Mouse (Mus musculus): Measurements from ENCODE around the gene Epb41l4b. TPM values are rescaled to one million over a fixed set of nuclear protein-coding genes. Genes with fewer than 3 reads are reported as not detected.

Gene Epb41l4b
- polyA plus RNA-seq, 2 experiments: 5.3 to 12.2 TPM

DNA sequence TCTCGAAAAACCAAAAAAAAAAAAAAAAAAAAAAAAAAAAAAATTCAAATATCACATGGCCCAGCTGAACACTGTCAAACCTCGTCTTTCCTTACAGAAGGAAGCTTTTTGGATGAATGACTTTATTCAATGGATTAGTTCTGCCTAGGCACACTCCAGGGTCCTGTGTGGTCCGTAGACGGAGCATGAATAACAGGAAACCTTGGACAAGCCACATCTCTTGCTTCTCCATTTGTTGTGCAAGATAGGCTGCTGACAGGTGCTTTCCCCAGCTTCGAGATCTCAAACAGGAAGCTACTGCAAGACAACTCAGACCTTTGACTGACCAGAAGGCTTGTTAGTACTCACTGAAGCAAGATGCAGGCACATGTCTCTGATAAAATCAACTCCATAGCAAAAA, 39.4 kb downstream of the Epb41l4b start:
- WGBS: 87% methylated on average over 5 of the region's 5 CpGs
- no peak for TF ChIP-seq POLR2A (IDR thresholded peaks at IDR 0.05; ENCODE audit: borderline replicate concordance, extremely low read depth, insufficient read depth, insufficient read length)
- ATAC-seq (ENCODE audit: low FRiP score, low read depth) (no peak), DNase-seq (ENCODE audit: low spot score) (no peak)
- Histone ChIP-seq H3K4me3 (replicated peaks; ENCODE audit: low read length) (no peak overlapping the region), H3K4me2 (replicated peaks; ENCODE audit: low read depth, low read length, severe bottlenecking) (no peak overlapping the region), H3K27ac (replicated peaks; ENCODE audit: low read depth, low read length) (no peak overlapping the region), H3K4me1 (ENCODE audit: control insufficient read depth, insufficient read depth, low read length) (no peaks in the 10 kb centered on the region), H3K9ac (ENCODE audit: low read depth, low read length, severe bottlenecking) (no peak overlapping the region), H3K9me3 (ENCODE audit: control insufficient read depth, low read length) (no peaks in the 10 kb centered on the region), H3K36me3 (ENCODE audit: control insufficient read depth, insufficient read depth, low read length) (no peaks in the 10 kb centered on the region), H3K27me3 (ENCODE audit: control insufficient read depth, insufficient read depth, low read length) (no peaks in the 10 kb centered on the region)

DNA sequence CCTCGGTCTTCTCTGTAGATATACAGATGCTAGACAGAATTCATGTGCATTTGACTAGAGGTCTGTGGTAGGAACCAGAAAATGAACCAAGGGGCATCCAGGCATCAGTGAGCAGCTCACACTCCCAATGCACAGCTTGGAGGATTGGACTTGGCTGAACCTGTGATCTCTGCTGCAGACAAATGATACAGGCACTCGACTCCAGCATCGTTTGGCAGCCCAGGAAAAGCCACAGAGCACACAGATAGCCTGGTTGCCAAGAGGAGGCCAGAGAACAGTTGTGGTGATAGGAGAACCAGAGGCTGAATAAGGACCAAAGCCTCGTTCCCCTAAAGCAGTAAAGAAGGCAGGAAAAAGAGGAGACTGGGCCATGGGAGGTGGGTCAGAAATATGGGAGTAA, 42.1 kb downstream of the Epb41l4b start:
- Histone ChIP-seq H3K9ac (ENCODE audit: low read depth, low read length, severe bottlenecking) (no peak overlapping the region), H3K27me3 (ENCODE audit: control insufficient read depth, insufficient read depth, low read length) (no peaks in the 10 kb centered on the region), H3K36me3 (ENCODE audit: control insufficient read depth, insufficient read depth, low read length) (no peaks in the 10 kb centered on the region), H3K4me1 (ENCODE audit: control insufficient read depth, insufficient read depth, low read length) (no peaks in the 10 kb centered on the region), H3K9me3 (ENCODE audit: control insufficient read depth, low read length) (no peaks in the 10 kb centered on the region), H3K27ac (replicated peaks; ENCODE audit: low read depth, low read length) (no peak overlapping the region), H3K4me3 (replicated peaks; ENCODE audit: low read length) (no peak overlapping the region), H3K4me2 (replicated peaks; ENCODE audit: low read depth, low read length, severe bottlenecking) (no peak overlapping the region)
- TF ChIP-seq POLR2A (IDR thresholded peaks at IDR 0.05; ENCODE audit: borderline replicate concordance, extremely low read depth, insufficient read depth, insufficient read length): no peak
- no peak for ATAC-seq (ENCODE audit: low FRiP score, low read depth)
- DNase-seq (ENCODE audit: low spot score): no peak
- 81% methylated on average over 4 of the region's 4 CpGs for WGBS

DNA sequence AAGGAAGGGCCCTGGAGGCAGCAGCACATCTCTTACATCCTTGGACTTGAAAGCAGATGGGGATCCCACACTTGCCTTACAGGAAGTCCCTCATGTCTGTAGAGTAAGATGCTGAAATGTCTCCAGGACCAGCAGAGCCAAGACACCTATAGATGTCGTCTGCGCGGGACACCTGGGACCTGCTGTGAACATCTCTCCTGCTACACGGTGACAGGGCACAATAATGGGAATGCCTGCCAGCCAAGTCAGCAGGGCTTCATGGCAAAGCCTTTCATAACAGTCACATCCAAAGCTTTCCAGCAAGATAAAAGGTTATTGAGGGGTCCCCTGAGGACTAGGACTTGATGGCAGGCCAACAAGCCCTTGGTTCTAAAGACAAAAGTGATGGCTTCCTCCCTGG, 45.8 kb downstream of the Epb41l4b start:
- H3K4me2 ChIP-seq (replicated peaks; ENCODE audit: low read depth, low read length, severe bottlenecking): no peak overlapping the region
- 97% methylated on average over 4 of the region's 4 CpGs for WGBS
- H3K4me3 ChIP-seq (replicated peaks; ENCODE audit: low read length): no peak overlapping the region
- no peak overlapping the region for H3K9ac ChIP-seq (ENCODE audit: low read depth, low read length, severe bottlenecking)
- no peaks in the 10 kb centered on the region for H3K36me3 ChIP-seq (ENCODE audit: control insufficient read depth, insufficient read depth, low read length)
- no peak overlapping the region for H3K27ac ChIP-seq (replicated peaks; ENCODE audit: low read depth, low read length)
- no peaks in the 10 kb centered on the region for H3K9me3 ChIP-seq (ENCODE audit: control insufficient read depth, low read length)
- no peaks in the 10 kb centered on the region for H3K27me3 ChIP-seq (ENCODE audit: control insufficient read depth, insufficient read depth, low read length)
- ATAC-seq (ENCODE audit: low FRiP score, low read depth) (no peak), DNase-seq (ENCODE audit: low spot score) (no peak)
- no peak for TF ChIP-seq POLR2A (IDR thresholded peaks at IDR 0.05; ENCODE audit: borderline replicate concordance, extremely low read depth, insufficient read depth, insufficient read length)
- no peaks in the 10 kb centered on the region; the same call in 1 of the 2 replicates for H3K4me1 ChIP-seq (ENCODE audit: control insufficient read depth, insufficient read depth, low read length)

DNA sequence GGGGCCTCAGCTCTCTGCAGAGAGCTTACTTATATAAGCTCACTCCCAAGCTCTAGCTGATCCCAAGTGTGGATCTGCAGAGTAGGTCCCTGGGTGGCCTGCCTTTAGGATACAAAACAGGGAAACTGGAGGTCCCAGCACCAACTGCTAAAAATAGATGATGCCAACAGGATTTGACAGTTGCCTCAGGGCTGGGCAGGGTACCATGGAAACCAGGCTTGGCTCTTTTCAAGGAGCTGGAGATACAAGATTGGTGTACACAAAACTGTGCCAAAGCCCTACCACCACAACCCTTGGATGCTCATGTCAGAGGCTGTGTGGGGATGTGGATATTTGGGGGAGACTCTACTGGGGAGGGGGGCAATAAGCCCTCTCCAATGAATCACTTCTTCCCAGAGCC, 47.7 kb downstream of the Epb41l4b start:
- H3K4me1 ChIP-seq (ENCODE audit: control insufficient read depth, insufficient read depth, low read length): no peaks in the 10 kb centered on the region; the same call in 1 of the 2 replicates
- TF ChIP-seq POLR2A (IDR thresholded peaks at IDR 0.05; ENCODE audit: borderline replicate concordance, extremely low read depth, insufficient read depth, insufficient read length): no peak
- no peaks in the 10 kb centered on the region for H3K27me3 ChIP-seq (ENCODE audit: control insufficient read depth, insufficient read depth, low read length)
- no peak for ATAC-seq (ENCODE audit: low FRiP score, low read depth)
- H3K36me3 ChIP-seq (ENCODE audit: control insufficient read depth, insufficient read depth, low read length): no peaks in the 10 kb centered on the region
- no peak overlapping the region for H3K9ac ChIP-seq (ENCODE audit: low read depth, low read length, severe bottlenecking)
- H3K4me2 ChIP-seq (replicated peaks; ENCODE audit: low read depth, low read length, severe bottlenecking): no peak overlapping the region
- no peak for DNase-seq (ENCODE audit: low spot score)
- no peak overlapping the region for H3K4me3 ChIP-seq (replicated peaks; ENCODE audit: low read length)
- H3K9me3 ChIP-seq (ENCODE audit: control insufficient read depth, low read length): no peaks in the 10 kb centered on the region
- H3K27ac ChIP-seq (replicated peaks; ENCODE audit: low read depth, low read length): no peak overlapping the region

DNA sequence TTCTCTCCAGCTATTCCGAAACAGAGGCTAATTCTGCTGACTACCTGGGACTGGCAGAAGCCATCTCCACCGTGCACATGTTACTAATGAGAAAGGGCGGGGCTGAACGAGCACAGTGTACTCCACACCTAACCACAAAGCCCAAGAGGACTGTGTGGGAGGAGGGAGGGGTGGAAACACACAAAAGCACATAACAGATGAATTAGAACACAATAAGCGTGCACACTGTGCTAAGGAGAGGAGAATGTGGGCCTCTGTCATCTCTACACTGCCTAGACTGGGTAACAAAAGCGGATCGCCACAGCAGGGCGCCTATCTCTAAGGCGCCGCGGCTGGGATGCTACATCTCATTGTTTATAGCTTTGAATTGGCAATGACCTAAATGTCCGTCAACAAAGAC, 51.9 kb downstream of the Epb41l4b start:
- Histone ChIP-seq H3K4me1 (ENCODE audit: control insufficient read depth, insufficient read depth, low read length) (peaks cover 3% of the 10 kb centered on the region; the same call in 1 of the 2 replicates), H3K9ac (ENCODE audit: low read depth, low read length, severe bottlenecking) (no peak overlapping the region), H3K9me3 (ENCODE audit: control insufficient read depth, low read length) (no peaks in the 10 kb centered on the region), H3K4me3 (replicated peaks; ENCODE audit: low read length) (no peak overlapping the region), H3K27me3 (ENCODE audit: control insufficient read depth, insufficient read depth, low read length) (no peaks in the 10 kb centered on the region), H3K4me2 (replicated peaks; ENCODE audit: low read depth, low read length, severe bottlenecking) (no peak overlapping the region), H3K36me3 (ENCODE audit: control insufficient read depth, insufficient read depth, low read length) (no peaks in the 10 kb centered on the region), H3K27ac (replicated peaks; ENCODE audit: low read depth, low read length) (no peak overlapping the region)
- ATAC-seq (ENCODE audit: low FRiP score, low read depth) (no peak), DNase-seq (ENCODE audit: low spot score) (no peak)
- 66% methylated on average over 12 of the region's 12 CpGs for WGBS
- TF ChIP-seq POLR2A (IDR thresholded peaks at IDR 0.05; ENCODE audit: borderline replicate concordance, extremely low read depth, insufficient read depth, insufficient read length): no peak

DNA sequence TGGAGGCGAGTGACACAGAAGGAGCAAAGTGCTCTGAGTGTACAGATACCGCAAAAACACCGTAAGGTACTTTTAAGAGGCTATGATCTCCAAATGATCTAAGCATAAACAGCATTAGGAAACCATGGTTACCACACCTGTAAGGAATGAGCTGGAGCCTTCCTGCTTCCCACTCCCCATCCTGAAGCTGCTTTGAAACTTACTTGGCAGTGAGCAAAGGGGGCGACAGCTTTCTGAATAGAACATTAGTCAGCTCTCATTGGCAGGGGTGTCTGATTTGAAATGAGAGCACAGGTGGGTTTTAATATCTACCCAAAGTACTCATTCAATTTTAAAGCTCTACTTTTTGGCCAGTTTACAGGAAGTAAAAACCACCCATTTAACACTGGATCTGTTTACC, 54.9 kb downstream of the Epb41l4b start:
- no peak for TF ChIP-seq POLR2A (IDR thresholded peaks at IDR 0.05; ENCODE audit: borderline replicate concordance, extremely low read depth, insufficient read depth, insufficient read length)
- 49% methylated on average over 4 of the region's 4 CpGs for WGBS
- no peaks in the 10 kb centered on the region for H3K36me3 ChIP-seq (ENCODE audit: control insufficient read depth, insufficient read depth, low read length)
- no peaks in the 10 kb centered on the region for H3K9me3 ChIP-seq (ENCODE audit: control insufficient read depth, low read length)
- no peak overlapping the region for H3K4me2 ChIP-seq (replicated peaks; ENCODE audit: low read depth, low read length, severe bottlenecking)
- no peak overlapping the region for H3K27ac ChIP-seq (replicated peaks; ENCODE audit: low read depth, low read length)
- H3K4me1 ChIP-seq (ENCODE audit: control insufficient read depth, insufficient read depth, low read length): 0 out of 2 replicates have a peak, but pooled peaks cover 3% of the 10 kb centered on the region
- ATAC-seq (ENCODE audit: low FRiP score, low read depth) (no peak), DNase-seq (ENCODE audit: low spot score) (no peak)
- no peaks in the 10 kb centered on the region for H3K27me3 ChIP-seq (ENCODE audit: control insufficient read depth, insufficient read depth, low read length)
- H3K4me3 ChIP-seq (replicated peaks; ENCODE audit: low read length): no peak overlapping the region
- no peak overlapping the region for H3K9ac ChIP-seq (ENCODE audit: low read depth, low read length, severe bottlenecking)

Measured in limb, embryonic 14.5 days (tissue).